Mouse (Mus musculus) layer of hippocampus, adult 9-10 months (tissue): ENCODE measurements around the gene Lfng.

Experiments used
- DNase-seq: peaks from one replicate; pipeline ENCODE4 v3.0.0; 2022; ENCODE audit warnings: low spot score

Gene Lfng

GRCm38 (mm10) chr5:140594846-140595245, 12.3 kb upstream of the Lfng start:
- DNase-seq = no peak

DNA sequence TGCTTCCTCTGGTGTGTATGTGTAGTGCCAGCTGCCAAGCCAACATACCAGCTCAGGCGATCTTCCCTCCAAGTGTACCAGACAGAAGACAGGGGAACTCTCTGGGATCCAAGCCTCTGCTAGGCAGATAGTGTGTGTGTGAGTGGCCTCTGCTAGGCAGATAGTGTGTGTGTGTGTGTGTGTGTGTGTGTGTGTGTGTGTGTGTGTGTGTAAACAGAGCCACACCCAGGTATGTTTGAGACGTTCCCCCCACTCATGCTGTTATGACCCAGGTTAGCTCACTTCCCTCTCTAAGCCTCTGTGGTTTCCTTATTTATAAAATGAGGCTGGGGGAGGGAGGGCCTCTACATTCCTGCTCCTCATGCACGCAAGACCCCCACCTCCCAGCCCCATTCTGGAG, 10.7 kb upstream of the Lfng start:
- no peak for DNase-seq

DNA sequence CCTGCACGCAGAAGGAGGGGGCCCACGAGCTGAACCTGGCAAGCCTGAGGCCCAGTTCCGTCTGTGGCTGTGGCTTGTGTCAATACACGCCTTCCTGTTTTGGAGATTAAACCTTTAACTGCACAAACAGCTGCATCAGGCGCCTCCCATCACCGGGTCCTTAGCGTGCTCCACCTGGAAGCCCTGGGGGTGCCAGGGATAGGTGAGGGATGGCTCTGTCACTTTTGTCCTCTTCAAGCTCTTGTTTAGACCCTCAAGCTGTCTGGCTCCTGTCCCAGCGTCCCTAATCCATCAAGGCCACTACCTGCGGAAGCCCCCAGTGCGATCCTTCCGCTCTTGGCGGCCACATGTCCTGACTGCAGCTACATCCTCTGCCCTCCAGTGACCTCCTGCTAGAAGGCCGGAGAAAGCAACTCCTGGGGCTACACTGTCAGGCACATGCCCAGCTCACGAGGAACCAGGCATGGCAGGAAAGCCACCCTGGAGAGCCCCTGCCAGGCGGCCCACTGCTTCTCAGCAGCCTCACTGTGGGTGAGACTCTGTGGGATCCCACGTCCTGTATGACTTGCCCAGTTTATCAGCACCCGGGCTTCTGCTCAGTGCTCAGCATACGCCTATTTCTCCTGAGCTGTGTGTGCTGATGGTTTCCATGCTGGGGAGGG, 10.1 kb upstream of the Lfng start:
- no peak for DNase-seq

DNA sequence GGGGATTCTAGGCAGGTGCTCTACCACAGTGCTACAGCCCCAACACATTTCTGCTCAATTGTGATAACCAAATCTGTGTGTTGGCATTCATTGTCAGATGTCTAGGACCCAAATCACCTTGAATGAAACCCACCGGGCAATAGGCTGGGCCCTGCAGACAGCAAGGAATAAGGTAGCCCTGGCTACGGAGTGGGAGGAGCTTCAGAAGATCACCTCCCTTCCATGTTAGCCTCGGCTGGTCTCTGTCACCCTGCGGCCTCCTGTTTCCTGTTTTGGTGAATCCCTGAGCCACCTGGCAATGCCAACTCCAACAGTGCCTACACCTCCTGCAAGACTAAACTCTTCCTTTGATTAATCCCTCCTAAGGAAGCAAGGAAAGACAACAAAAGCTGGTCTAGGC, 9.3 kb upstream of the Lfng start:
- DNase-seq = no peak

GRCm38 (mm10) chr5:140599939-140600338, 7.2 kb upstream of the Lfng start:
- no peak for DNase-seq

DNA sequence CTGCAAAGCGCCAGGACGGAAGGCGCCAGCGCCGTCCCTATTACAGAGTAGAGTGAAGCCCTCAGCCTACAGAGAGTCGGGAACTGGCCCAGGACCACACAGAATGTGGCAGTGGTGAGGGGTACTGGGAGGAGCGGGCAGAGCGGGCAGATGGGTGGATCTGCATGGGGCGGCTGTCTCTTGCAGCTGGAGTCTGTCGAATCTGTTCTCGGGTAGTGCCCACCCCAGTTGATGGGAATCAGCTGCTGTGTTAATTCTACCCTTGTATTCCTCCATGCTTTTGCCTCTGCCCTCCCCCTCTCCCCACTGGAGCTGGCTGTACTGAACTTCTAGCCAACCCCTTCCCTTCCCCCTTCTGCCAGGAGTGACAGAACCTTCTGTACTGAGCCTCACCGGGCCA, 5.4 kb upstream of the Lfng start:
- no peak for DNase-seq

GRCm38 (mm10) chr5:140602540-140602939, 4.6 kb upstream of the Lfng start:
- no peak for DNase-seq

- DNase-seq = no peak
These were observed 2.7 kb upstream of the Lfng start for GRCm38 (mm10) chr5:140604386-140604785.

GRCm38 (mm10) chr5:140605228-140605627, 1.9 kb upstream of the Lfng start:
- no peak for DNase-seq

- no peak for DNase-seq
These were observed 734 bp upstream of the Lfng start for GRCm38 (mm10) chr5:140606386-140606785.

DNA sequence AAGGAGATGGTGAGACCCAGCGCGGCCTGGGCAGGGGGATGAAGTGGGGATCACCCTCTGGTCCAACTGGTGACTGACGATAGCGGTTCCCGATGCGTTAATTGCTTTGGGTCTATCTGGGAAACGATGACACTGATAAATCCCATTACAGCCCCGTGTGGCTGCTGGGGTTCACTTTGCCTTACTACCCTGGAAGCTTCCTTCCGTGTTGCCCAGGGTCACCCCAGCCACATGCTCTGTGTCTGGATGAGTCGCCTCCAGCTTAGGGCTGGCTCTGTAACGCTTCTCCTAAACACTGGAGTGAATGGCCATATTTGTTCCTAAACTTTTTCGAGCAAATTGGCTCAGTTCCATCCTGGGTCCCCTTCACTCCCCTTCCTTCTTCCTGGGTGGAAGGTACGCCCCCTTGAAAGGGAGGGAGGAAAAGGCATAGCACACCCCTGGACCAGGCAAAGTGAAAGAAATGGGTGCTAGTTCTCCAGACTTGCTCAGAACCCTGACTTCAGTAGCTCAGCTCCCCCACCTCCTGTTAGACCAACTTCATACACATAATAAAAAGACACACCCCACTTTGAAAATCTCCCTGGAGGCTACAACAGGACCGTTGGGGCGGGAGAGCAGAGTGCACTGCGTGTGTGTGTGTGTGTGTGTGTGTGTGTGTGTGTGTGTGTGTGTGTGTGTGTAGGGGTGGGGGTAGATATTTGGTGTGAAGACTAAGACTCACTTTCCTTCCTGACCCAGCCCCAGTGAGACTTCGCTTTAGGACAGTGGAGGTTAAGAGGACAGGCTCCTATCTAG, 915 bp downstream of the Lfng start:
- no peak for DNase-seq

DNA sequence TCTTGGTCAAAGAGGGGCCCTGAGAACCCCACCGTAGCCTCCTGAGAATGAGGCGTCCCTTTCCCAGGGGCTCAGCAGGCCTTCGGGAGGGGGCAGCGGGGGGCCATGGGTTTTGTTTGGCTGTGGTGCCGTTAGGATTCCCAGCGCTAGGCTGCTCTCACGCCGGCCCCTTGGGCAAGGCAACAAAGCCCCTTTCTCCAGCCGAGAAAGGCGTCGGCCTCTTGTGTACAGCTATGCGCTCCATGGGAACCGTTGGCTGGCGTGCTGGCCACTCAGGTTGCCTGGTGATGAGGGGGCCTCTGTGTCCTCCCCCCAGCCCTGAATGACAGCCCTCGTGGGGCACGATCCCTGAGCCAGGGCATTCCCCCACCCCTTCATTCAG, 1.5 kb downstream of the Lfng start:
- no peak for DNase-seq

DNA sequence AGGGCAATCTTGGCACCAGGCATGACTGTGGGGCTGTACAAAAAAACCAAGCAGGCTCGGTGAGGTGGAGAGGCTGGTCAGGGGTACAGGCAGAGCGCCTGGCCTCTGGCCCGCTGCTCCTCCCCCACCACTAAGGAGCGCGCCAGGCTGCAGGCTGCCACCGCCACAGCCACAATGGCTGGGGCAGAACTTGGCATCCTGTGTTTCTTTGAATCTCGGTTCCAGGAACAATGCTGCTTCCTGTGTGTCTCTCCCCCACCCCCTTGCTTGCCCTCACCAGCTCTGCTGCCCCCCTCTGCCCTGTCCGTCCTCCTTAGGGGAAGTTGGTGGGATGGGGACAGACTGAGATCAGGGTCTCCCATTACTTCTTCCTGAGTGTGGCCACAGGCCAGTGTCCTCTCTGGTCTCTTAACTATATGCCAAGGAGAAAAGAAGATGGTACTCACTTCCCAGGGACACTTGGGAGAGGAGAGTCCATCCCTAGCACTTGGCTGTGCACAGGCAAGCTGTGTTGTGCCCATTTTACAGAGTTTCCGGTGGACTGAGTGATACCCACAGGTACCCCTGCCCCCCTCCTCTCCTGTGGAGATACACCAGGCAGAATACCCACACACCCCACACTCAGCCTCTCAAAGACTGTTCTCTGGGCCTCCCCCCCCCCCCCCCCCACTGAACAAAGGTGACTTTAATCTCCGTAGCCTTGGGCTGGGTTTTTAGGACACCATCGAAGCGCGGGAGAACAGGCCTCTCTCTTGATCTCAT, 2.6 kb downstream of the Lfng start:
- DNase-seq = no peak

- DNase-seq = no peak
These were observed 3.3 kb downstream of the Lfng start for GRCm38 (mm10) chr5:140610273-140611011.

DNA sequence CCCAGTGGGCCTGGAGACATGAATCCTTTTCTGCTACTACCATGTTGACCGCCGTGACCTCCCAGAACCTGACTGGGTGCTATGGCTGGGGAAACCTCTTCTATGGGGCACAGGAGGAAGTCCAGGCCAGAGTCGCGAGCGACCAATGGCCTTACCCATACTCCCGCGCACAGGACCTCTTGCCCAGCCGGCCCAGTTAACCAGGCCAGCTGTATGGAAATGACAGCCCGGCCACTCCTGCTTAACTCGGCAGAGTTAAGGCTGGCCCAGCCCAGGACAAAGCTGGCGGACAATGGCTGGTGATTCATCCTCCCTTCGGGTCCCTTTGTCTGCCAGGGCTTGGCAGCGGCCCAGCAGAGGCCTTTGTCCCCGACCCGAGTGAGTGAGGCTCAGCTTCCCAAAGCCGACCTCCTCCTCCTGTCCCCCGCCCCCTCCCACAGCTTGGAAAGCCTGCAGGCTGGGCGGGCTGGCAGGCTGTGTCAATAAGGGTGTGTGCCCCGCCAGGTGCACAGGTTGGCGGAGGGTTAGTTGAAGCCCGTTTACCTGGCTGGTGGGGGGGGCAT, 4.0 kb downstream of the Lfng start:
- DNase-seq = no peak

GRCm38 (mm10) chr5:140611611-140612185, 4.6 kb downstream of the Lfng start:
- no peak for DNase-seq

- DNase-seq = no peak
These were observed 5.1 kb downstream of the Lfng start for GRCm38 (mm10) chr5:140612191-140612590.

DNA sequence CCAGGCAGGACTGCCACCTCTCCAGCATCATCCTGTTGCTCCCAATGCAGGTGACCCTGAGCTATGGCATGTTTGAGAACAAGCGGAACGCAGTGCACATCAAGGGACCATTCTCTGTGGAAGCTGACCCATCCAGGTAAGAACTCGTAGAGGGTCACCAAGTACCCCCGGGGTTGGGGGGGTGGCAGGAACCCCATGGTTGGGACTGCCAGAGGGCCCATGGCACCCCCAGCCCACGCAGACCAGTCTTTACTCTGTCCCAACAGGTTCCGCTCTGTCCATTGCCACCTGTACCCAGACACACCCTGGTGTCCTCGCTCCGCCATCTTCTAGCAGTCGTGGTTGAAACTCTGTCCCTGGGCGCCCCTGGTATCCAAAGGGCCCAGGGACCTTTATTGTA, 7.0 kb downstream of the Lfng start:
- DNase-seq = no peak

DNA sequence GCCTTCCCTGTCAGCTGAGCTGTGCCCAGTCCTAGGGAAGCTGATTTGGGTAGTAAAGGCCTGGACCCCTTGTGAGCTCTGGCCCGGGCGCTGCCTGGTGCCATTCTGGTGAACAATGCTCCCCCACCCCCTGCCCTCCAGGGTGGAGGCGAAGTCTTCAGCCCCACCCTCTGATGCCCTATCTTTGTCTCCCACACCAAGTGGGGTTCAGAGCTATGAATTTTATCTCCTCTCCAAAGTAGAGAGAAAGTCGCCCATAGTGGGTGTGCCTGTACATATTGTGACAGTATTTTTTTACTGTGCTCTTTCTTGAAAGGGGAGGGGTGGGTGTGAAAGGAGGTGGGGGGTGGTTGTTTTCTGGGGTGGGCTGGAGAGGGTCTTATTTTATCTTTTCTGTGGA, 7.7 kb downstream of the Lfng start:
- DNase-seq = no peak

DNA sequence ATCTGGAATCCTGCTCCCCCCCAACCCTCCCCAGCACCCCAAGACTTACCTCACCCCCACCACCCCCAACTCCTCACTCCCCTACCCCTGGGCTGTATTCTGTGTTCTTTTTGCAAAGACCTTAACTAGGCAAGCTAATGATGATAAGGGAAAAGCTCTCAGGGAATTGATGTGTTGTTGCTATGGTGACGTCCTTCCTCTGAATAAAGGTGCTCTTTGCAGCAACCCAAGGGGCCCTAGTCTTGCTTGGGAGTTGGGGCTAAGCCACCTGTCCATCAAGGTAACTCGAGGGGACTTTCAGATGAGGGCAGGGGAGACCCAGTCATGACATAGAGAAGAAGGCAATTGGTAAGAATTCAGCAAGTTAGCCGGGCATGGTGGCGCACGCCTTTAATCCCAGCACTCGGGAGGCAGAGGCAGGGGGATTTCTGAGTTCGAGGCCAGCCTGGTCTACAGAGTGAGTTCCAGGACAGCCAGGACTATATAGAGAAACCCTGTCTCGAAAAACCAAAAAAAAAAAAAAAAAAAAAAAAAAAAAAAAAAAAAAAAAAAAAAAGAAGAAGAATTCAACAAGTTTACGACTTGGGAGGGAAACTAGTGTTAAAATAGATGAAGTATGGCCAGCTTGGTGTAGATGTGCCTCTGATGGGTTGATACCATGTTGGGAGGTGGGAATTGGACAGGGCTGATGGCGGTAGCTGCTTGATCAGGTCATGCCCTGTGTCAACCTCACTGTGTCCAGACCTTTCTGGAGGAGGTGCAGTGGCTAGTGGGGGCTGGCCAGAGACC, 8.4 kb downstream of the Lfng start:
- no peak for DNase-seq

GRCm38 (mm10) chr5:140616110-140616503, 9.0 kb downstream of the Lfng start:
- DNase-seq = no peak
